Mouse (Mus musculus): ENCODE measurements around the gene Rbm38.

The Rbm38 gene

GRCm38 (mm10) chr2:173036611-173037010 is 16.3 kb downstream of the Rbm38 start:
- no peak for DNase-seq (ENCODE audit: low read depth, low spot score)

- DNase-seq (ENCODE audit: low read depth, low spot score), result no peak
Measured at GRCm38 (mm10) chr2:173037347-173037746, 17.0 kb downstream of the Rbm38 start.

GRCm38 (mm10) chr2:173037827-173038607 is 17.7 kb downstream of the Rbm38 start:
- DNase-seq (ENCODE audit: low read depth, low spot score), result no peak

GRCm38 (mm10) chr2:173039041-173039440 is 18.7 kb downstream of the Rbm38 start:
- no peak for DNase-seq (ENCODE audit: low read depth, low spot score)

GRCm38 (mm10) chr2:173040803-173041202 is 20.5 kb downstream of the Rbm38 start:
- no peak for DNase-seq (ENCODE audit: low read depth, low spot score)

- no peak for DNase-seq (ENCODE audit: low read depth, low spot score)
Measured at GRCm38 (mm10) chr2:173041242-173041641, 20.9 kb downstream of the Rbm38 start.

- DNase-seq (ENCODE audit: low read depth, low spot score), result no peak
Measured at GRCm38 (mm10) chr2:173041893-173042292, 21.6 kb downstream of the Rbm38 start.

GRCm38 (mm10) chr2:173042504-173043162 is 22.3 kb downstream of the Rbm38 start:
- DNase-seq (ENCODE audit: low read depth, low spot score), result no peak

- DNase-seq (ENCODE audit: low read depth, low spot score), result no peak
Measured at GRCm38 (mm10) chr2:173044198-173044970, 24.1 kb downstream of the Rbm38 start.

GRCm38 (mm10) chr2:173046582-173047297 is 26.4 kb downstream of the Rbm38 start:
- DNase-seq (ENCODE audit: low read depth, low spot score), result no peak

GRCm38 (mm10) chr2:173047471-173047870 is 27.2 kb downstream of the Rbm38 start:
- no peak for DNase-seq (ENCODE audit: low read depth, low spot score)

GRCm38 (mm10) chr2:173048041-173048745 is 27.9 kb downstream of the Rbm38 start:
- DNase-seq (ENCODE audit: low read depth, low spot score), result no peak

GRCm38 (mm10) chr2:173049231-173049630 is 28.9 kb downstream of the Rbm38 start:
- no peak for DNase-seq (ENCODE audit: low read depth, low spot score)

- DNase-seq (ENCODE audit: low read depth, low spot score), result no peak
Measured at GRCm38 (mm10) chr2:173049817-173050216, 29.5 kb downstream of the Rbm38 start.

- DNase-seq (ENCODE audit: low read depth, low spot score), result no peak
Measured at GRCm38 (mm10) chr2:173050604-173051382, 30.5 kb downstream of the Rbm38 start.

GRCm38 (mm10) chr2:173052881-173053280 is 32.6 kb downstream of the Rbm38 start:
- DNase-seq (ENCODE audit: low read depth, low spot score), result no peak

GRCm38 (mm10) chr2:173053846-173054245 is 33.5 kb downstream of the Rbm38 start:
- DNase-seq (ENCODE audit: low read depth, low spot score), result no peak

GRCm38 (mm10) chr2:173056303-173056881 is 36.1 kb downstream of the Rbm38 start:
- no peak for DNase-seq (ENCODE audit: low read depth, low spot score)

- no peak for DNase-seq (ENCODE audit: low read depth, low spot score)
Measured at GRCm38 (mm10) chr2:173056882-173057315, 36.6 kb downstream of the Rbm38 start.

- no peak for DNase-seq (ENCODE audit: low read depth, low spot score)
Measured at GRCm38 (mm10) chr2:173057623-173058022, 37.3 kb downstream of the Rbm38 start.
